Mouse (Mus musculus): ENCODE results near the gene Pcyt2.
"Not testable (repeated sequence)": the region's sequence is repeated elsewhere in the genome, so short reads cannot be mapped to it uniquely, and the experiment has no call there.

Gene Pcyt2

GRCm38 (mm10) chr11:120616617-120617294 is 980 bp downstream of the Pcyt2 start:
- no peak for DNase-seq (ENCODE audit: low read depth, low spot score)

DNA sequence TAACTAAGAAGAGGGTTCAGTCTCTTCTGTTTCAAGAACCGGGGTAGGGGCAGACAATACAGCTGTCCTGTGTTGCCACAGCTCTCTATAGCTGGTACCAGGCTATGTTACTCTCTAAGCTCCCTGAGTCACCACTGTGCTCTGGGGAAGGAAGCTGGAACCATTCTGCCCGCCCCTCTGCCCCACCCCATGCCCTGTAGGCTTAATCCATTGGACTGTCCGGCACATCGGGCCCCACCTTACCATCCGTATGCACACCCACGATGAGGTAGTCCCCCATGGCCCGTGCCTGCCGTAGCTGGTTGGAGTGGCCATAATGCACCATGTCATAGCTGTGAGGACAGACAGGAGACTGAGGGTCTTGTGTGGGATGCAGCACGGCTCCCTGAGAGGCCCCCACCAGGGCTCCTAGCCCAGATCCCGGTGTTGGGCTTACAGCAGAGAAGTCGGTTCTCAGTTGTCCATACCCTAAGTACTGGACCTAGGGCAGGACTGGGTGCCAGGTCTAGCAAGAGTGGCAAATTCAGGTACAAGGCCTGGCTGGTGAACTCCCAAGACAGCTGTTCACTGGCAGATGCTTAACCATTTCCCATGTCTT is 2.0 kb downstream of the Pcyt2 start:
- no peak for DNase-seq (ENCODE audit: low read depth, low spot score)

GRCm38 (mm10) chr11:120615167-120615566 is 2.6 kb downstream of the Pcyt2 start:
- no peak for DNase-seq (ENCODE audit: low read depth, low spot score)

DNA sequence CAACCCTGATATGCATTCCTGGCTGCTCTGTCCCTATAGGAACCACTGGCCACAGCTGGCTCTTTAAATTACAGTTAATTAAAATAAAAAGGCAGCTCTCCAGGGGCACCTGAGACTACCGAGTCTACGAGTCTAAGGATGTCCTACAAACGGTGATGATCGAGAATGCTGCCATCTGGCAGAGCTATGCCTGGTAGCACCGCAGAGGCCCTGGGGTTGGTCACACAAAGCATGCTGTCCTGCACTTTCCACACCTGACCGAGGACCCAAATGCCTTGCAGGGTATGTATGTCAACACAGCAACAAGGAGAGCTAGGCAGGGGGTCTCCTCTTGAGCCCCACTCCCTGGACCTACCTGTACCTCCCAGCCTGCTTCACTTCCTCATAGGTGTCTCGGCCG is 3.8 kb downstream of the Pcyt2 start:
- DNase-seq (ENCODE audit: low read depth, low spot score), result no peak

DNA sequence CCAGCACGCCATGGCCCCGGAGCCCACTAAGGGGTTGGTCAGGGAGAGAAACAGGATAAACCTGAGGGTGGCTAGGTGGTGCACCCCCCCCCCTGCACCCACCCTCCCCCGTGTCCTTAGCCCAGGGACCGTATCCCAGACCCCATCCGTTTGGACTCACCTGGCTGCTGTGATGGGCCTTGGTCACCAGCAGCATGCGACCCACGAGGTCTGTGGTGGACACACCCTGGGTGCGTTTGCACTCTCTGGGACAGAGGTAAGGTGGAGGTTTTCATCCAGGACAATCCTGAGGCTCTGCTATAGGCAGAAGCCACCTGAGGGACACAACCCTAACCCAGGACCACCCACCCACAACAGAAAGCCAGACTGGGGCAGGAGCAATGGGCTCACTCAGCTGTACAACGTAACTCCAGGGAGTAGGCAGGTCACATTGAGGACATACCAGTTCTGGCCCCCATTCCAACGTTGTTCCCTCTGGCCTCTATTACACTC is 4.2 kb downstream of the Pcyt2 start:
- DNase-seq (ENCODE audit: low read depth, low spot score), result no peak

GRCm38 (mm10) chr11:120612763-120613162 is 5.0 kb downstream of the Pcyt2 start:
- peak; percentile 59 for DNase-seq (ENCODE audit: low read depth, low spot score)

- no peak for DNase-seq (ENCODE audit: low read depth, low spot score)
Observed at GRCm38 (mm10) chr11:120610477-120611046, 7.2 kb downstream of the Pcyt2 start.

- peak; percentile 87 for DNase-seq (ENCODE audit: low read depth, low spot score)
Observed at GRCm38 (mm10) chr11:120609250-120609649, 8.5 kb downstream of the Pcyt2 start.

DNA sequence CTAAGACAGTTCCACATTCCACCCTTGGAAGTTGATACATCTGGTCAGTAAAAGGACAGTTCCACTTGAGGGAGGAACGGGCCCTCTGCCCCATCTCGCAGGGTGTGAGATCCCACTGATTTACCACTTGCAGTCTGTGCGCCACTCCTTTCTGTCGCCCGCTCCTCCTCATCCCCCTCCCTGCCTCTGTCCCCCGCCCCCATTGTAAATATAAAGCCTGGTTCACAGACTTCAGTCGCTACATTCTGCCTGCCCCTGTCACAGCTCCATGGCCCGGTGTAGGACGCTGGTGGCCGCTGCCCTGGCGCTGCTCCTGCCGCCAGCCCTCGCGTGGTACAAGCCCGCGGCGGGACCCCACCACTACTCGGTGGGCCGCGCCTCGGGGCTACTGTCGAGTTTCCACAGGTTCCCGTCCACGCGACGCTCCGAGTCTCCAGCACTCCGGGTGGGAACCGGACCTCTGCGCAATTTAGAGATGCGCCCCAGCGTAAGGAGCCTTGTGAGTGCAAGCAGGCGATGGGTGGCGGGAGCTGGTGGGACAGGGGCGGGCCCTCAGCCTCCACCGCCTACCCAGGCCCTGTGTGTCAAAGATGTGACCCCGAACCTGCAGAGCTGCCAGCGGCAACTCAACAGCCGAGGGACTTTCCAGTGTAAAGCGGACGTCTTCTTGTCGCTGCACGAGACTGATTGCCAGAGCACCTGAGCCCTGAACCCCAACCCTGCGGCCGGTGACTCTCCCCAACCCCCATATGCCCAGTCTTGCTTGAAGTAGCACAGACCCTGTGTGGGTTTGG is 9.3 kb downstream of the Pcyt2 start, which contains the start of gene Npb:
Gene Npb (plus strand): TSS at position 237 of the 794 bp plus-strand sequence.
- DNase-seq (ENCODE audit: low read depth, low spot score), result no peak

DNA sequence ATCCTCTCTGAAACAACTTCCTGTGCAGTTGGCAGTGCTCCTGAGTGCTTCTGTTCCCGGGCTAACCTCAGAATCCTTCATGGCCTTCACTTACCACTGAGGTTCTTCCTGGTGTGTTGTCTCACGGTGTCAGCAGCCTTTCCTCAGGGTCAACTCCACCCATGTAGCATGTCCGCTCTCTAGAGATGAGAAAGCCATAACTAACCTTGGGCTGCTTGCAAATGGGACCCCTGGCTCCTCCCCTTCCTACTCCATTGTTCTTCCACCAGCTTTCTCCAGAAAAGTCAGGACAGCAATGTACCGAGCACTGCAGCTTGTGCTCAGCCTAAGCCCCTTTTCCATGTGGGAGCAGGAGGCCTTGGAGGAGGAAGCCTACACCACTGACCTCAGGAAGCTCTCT is 11.0 kb downstream of the Pcyt2 start:
- no peak for DNase-seq (ENCODE audit: low read depth, low spot score)

GRCm38 (mm10) chr11:120605667-120606066 is 12.1 kb downstream of the Pcyt2 start:
- DNase-seq (ENCODE audit: low read depth, low spot score), result no peak

GRCm38 (mm10) chr11:120603545-120603944 is 14.2 kb downstream of the Pcyt2 start:
- DNase-seq (ENCODE audit: low read depth, low spot score), result no peak

DNA sequence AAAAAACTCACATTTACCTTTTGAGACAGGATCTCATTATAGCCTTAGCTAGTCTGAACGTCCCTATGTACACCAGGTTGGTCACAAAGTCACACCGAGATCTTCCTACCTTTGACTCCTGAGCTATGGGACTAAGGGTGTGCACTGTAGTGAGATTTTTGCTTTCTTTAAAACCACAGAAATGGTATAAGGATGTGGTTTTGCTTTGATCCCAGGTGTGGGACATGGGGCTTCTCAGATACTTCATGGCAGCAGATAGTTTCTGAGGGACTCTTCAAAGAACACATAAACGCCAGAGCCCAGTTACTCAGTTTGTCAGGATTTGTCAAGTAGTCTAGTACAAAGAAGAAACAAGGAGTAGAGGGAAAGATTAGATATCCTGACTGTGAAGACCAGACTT is 17.0 kb downstream of the Pcyt2 start:
- no peak for DNase-seq (ENCODE audit: low read depth, low spot score)

DNA sequence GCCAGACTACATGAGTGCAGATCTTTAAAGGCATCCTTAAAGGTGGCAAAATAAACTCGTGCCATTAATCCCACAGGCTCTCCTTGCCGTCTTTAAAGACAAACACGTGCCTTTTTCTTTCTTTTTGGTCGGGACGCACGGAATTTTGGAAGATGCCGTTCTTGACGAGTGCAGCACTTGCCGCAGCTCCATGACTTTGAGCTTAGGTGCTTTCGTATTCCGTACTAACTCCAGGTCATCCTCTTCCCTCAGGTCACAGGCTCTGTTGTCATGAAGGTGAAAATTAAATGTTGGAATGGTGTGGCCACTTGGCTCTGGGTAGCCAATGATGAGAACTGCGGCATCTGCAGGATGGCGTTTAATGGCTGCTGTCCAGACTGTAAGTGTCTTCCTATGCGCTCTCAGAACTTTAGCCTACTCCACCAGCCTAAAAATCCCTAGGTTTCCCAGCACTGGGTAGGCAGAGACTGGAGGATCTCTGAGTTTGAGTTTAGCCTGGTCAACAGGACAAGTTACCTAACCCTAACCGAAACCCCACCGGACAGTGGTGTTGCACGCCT is 18.7 kb downstream of the Pcyt2 start:
- no peak for DNase-seq (ENCODE audit: low read depth, low spot score)

GRCm38 (mm10) chr11:120598283-120598989 is 19.3 kb downstream of the Pcyt2 start, which contains the start of the genes Alyref and Anapc11:
TSS of gene Alyref (minus strand) at chr11:120598365.
TSS of gene Anapc11 (plus strand) at chr11:120598421.
- DNase-seq (ENCODE audit: low read depth, low spot score), result peak; percentile 95

GRCm38 (mm10) chr11:120597240-120598235 is 20.2 kb downstream of the Pcyt2 start:
- no peak for DNase-seq (ENCODE audit: low read depth, low spot score)

DNA sequence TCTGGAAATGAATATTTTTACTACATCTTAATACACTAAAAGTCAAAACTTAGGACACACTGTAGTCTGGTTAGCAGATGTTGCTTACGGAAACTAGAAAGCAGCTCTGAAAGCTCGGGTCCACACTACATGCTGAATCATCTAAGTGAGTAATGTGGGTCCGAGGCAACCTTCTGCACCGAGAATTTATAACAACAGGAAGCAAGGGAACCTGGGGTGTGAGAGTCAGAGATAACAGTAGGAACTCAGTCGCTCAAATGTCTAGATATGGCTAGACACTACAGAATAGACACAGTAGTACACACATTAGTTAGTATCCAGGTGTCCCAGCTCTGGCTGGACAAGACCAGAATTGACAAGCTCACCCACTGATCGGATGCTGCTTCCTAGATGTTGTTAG is 29.2 kb downstream of the Pcyt2 start:
- DNase-seq (ENCODE audit: low read depth, low spot score), result no peak

GRCm38 (mm10) chr11:120583937-120584336 is 33.8 kb downstream of the Pcyt2 start:
- DNase-seq (ENCODE audit: low read depth, low spot score), result peak; percentile 57

DNA sequence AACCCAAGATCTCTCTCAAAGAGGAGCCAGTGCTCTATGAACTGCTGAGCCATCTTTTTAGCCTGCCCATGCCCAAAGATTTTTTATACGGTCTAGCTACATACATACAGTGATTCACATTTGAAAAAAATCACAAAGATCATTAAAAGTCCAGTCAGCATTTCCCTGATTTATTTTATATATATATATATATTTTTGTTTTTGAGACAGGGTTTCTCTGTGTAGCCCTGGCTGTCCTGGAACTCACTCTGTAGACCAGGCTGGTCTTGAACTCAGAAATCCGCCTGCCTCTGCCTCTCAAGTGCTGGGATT is 34.8 kb downstream of the Pcyt2 start:
- DNase-seq (ENCODE audit: low read depth, low spot score), result not testable (repeated sequence)
